Mouse (Mus musculus) stomach, embryonic 16.5 days (tissue): ENCODE measurements at regions not wholly inside any gene's neighbourhood (a gene's known extent, or its start where the extent isn't known, plus 50 kb on each side); places are given as distances from the start of the nearest gene placed in this dataset.

Experiments
- ATAC-seq: fragments of 200-750 bp; cut with Nextera tagmentation; 2 replicates; pipeline ENCODE4 v1.8.0; 2017; ENCODE audit warnings: moderate number of reproducible peaks, moderate TSS enrichment; ENCODE audit not compliant: insufficient read depth, low FRiP score
- H3K27ac ChIP-seq: fragments of 300-500 bp; sonication (generic); 2 replicates; pipeline ENCODE4 v1.5.1; 2014; ENCODE audit warnings: low read length
- H3K27me3 ChIP-seq: fragments of 300-500 bp; sonication (generic); 2 replicates; pipeline ENCODE4 v1.6.1; 2014; ENCODE audit warnings: low read length, control low read depth, mixed read lengths; ENCODE audit not compliant: control insufficient read depth, insufficient read depth
- H3K36me3 ChIP-seq: fragments of 300-500 bp; sonication (generic); 2 replicates; pipeline ENCODE4 v1.6.1; 2014; ENCODE audit warnings: low read length; ENCODE audit not compliant: control insufficient read depth, insufficient read depth
- H3K4me1 ChIP-seq: fragments of 300-500 bp; sonication (generic); 2 replicates; pipeline ENCODE4 v1.6.1; 2014; ENCODE audit warnings: low read length, control low read depth, mixed read lengths; ENCODE audit not compliant: control insufficient read depth, insufficient read depth
- H3K4me2 ChIP-seq: fragments of 300-500 bp; sonication (generic); 2 replicates; pipeline ENCODE4 v1.6.1; 2014; ENCODE audit warnings: low read depth, low read length, mixed read lengths
- H3K4me3 ChIP-seq: fragments of 300-500 bp; sonication (generic); replicated peaks from 2 replicates; pipeline ENCODE4 v1.5.1; 2014; ENCODE audit warnings: mild to moderate bottlenecking, low read length
- H3K9ac ChIP-seq: fragments of 300-500 bp; sonication (generic); 2 replicates; pipeline ENCODE4 v1.6.1; 2014; ENCODE audit warnings: low read length
- H3K9me3 ChIP-seq: fragments of 300-500 bp; sonication (generic); replicated peaks from 2 replicates; pipeline ENCODE4 v1.6.1; 2016; ENCODE audit warnings: low read length, control low read depth; ENCODE audit not compliant: control insufficient read depth
- WGBS: fragments of 180-500 bp; shearing (Covaris S2); extraction: QIAGEN DNeasy Blood & Tissue Kit; methylation state at CpG from one replicate; pipeline ENCODE4 v1.1.7; 2014; 5-methylcytosine and 5-hydroxymethylcytosine counted together

- H3K4me2 ChIP-seq = no peak overlapping the region
- ATAC-seq = no peak
- no peak overlapping the region for H3K27ac ChIP-seq
- no peaks in the 10 kb centered on the region for H3K9me3 ChIP-seq
- WGBS = 71% methylated on average over 1 of the region's 1 CpGs
- no peak overlapping the region for H3K9ac ChIP-seq
- no peaks in the 10 kb centered on the region for H3K4me1 ChIP-seq
- no peak overlapping the region for H3K4me3 ChIP-seq
- no peaks in the 10 kb centered on the region for H3K36me3 ChIP-seq
- no peaks in the 10 kb centered on the region for H3K27me3 ChIP-seq
Measured at GRCm38 (mm10) chr6:98553922-98554321, 211.4 kb upstream of the Gm765 start.

GRCm38 (mm10) chr6:98551781-98552180, 209.2 kb upstream of the Gm765 start:
- Histone ChIP-seq H3K36me3 (no peaks in the 10 kb centered on the region), H3K27me3 (no peaks in the 10 kb centered on the region), H3K27ac (no peak overlapping the region), H3K4me3 (no peak overlapping the region), H3K4me1 (no peaks in the 10 kb centered on the region), H3K9me3 (no peaks in the 10 kb centered on the region), H3K9ac (no peak overlapping the region), H3K4me2 (no peak overlapping the region)
- no peak for ATAC-seq
- 92% methylated on average over 3 of the region's 3 CpGs for WGBS

- no peak for ATAC-seq
- WGBS = 66% methylated on average over 15 of the region's 15 CpGs
- H3K27ac ChIP-seq = no peak overlapping the region
- no peak overlapping the region for H3K4me3 ChIP-seq
- H3K4me1 ChIP-seq = no peaks in the 10 kb centered on the region
- H3K27me3 ChIP-seq = no peaks in the 10 kb centered on the region
- no peaks in the 10 kb centered on the region for H3K9me3 ChIP-seq
- no peak overlapping the region for H3K4me2 ChIP-seq
- H3K9ac ChIP-seq = no peak overlapping the region
- H3K36me3 ChIP-seq = no peaks in the 10 kb centered on the region
Measured at GRCm38 (mm10) chr6:98526882-98527440, 184.4 kb upstream of the Gm765 start.

GRCm38 (mm10) chr6:98525286-98525685, 182.7 kb upstream of the Gm765 start:
- Histone ChIP-seq H3K4me1 (no peaks in the 10 kb centered on the region), H3K27me3 (no peaks in the 10 kb centered on the region), H3K4me2 (no peak overlapping the region), H3K9me3 (no peaks in the 10 kb centered on the region), H3K27ac (no peak overlapping the region), H3K9ac (no peak overlapping the region), H3K36me3 (no peaks in the 10 kb centered on the region), H3K4me3 (no peak overlapping the region)
- no peak for ATAC-seq
- WGBS = 3% methylated on average over 6 of the region's 6 CpGs

- WGBS = 34% methylated on average over 2 of the region's 2 CpGs
- no peaks in the 10 kb centered on the region for H3K36me3 ChIP-seq
- no peak overlapping the region for H3K4me2 ChIP-seq
- H3K9ac ChIP-seq = no peak overlapping the region
- no peak overlapping the region for H3K4me3 ChIP-seq
- H3K9me3 ChIP-seq = no peaks in the 10 kb centered on the region
- no peaks in the 10 kb centered on the region for H3K4me1 ChIP-seq
- no peaks in the 10 kb centered on the region for H3K27me3 ChIP-seq
- no peak overlapping the region for H3K27ac ChIP-seq
- ATAC-seq = no peak
Measured at GRCm38 (mm10) chr6:98524659-98525058, 182.1 kb upstream of the Gm765 start.

GRCm38 (mm10) chr6:98521526-98521925, 179.0 kb upstream of the Gm765 start:
- Histone ChIP-seq H3K9me3 (no peaks in the 10 kb centered on the region), H3K9ac (no peak overlapping the region), H3K27me3 (no peaks in the 10 kb centered on the region), H3K27ac (no peak overlapping the region), H3K4me3 (no peak overlapping the region), H3K4me1 (no peaks in the 10 kb centered on the region), H3K4me2 (no peak overlapping the region), H3K36me3 (no peaks in the 10 kb centered on the region)
- no peak for ATAC-seq
- WGBS = 78% methylated on average over 10 of the region's 10 CpGs

GRCm38 (mm10) chr6:98514826-98515225, 172.3 kb upstream of the Gm765 start:
- H3K4me3 ChIP-seq = no peak overlapping the region
- H3K4me1 ChIP-seq = no peaks in the 10 kb centered on the region; the same call in 1 of the 2 replicates
- 70% methylated on average over 3 of the region's 3 CpGs for WGBS
- no peaks in the 10 kb centered on the region for H3K36me3 ChIP-seq
- no peak overlapping the region for H3K27ac ChIP-seq
- H3K27me3 ChIP-seq = no peaks in the 10 kb centered on the region
- no peaks in the 10 kb centered on the region for H3K9me3 ChIP-seq
- H3K9ac ChIP-seq = no peak overlapping the region
- ATAC-seq = no peak
- no peak overlapping the region for H3K4me2 ChIP-seq

- Histone ChIP-seq H3K9ac (no peak overlapping the region), H3K36me3 (no peaks in the 10 kb centered on the region), H3K4me3 (no peak overlapping the region), H3K4me1 (no peaks in the 10 kb centered on the region; the same call in 1 of the 2 replicates), H3K9me3 (no peaks in the 10 kb centered on the region), H3K27me3 (no peaks in the 10 kb centered on the region), H3K4me2 (no peak overlapping the region; the same call in 1 of the 2 replicates), H3K27ac (no peak overlapping the region)
- WGBS = 43% methylated on average over 7 of the region's 7 CpGs
- no peak for ATAC-seq
Measured at GRCm38 (mm10) chr6:98514376-98514775, 171.8 kb upstream of the Gm765 start.

- 32% methylated on average over 3 of the region's 3 CpGs for WGBS
- H3K9me3 ChIP-seq = no peaks in the 10 kb centered on the region
- no peak for ATAC-seq
- no peaks in the 10 kb centered on the region; the same call in 1 of the 2 replicates for H3K4me1 ChIP-seq
- no peak overlapping the region for H3K9ac ChIP-seq
- no peak overlapping the region for H3K27ac ChIP-seq
- H3K4me2 ChIP-seq = no peak overlapping the region
- no peak overlapping the region for H3K4me3 ChIP-seq
- no peaks in the 10 kb centered on the region for H3K27me3 ChIP-seq
- no peaks in the 10 kb centered on the region for H3K36me3 ChIP-seq
Measured at GRCm38 (mm10) chr6:98513217-98513616, 170.7 kb upstream of the Gm765 start.

GRCm38 (mm10) chr6:98502726-98503125, 160.2 kb upstream of the Gm765 start:
- H3K27ac ChIP-seq = no peak overlapping the region
- no peak for ATAC-seq
- no peak overlapping the region for H3K9ac ChIP-seq
- H3K4me3 ChIP-seq = no peak overlapping the region
- no peak overlapping the region for H3K4me2 ChIP-seq
- no peaks in the 10 kb centered on the region for H3K4me1 ChIP-seq
- no peaks in the 10 kb centered on the region for H3K36me3 ChIP-seq
- no peaks in the 10 kb centered on the region for H3K27me3 ChIP-seq
- WGBS = 84% methylated on average over 2 of the region's 2 CpGs
- H3K9me3 ChIP-seq = no peaks in the 10 kb centered on the region
